Mouse (Mus musculus) lung, embryonic 15.5 days (tissue): ENCODE measurements around the gene Cebpb. TPM values are rescaled to one million over a fixed set of nuclear protein-coding genes. Genes with fewer than 3 reads are reported as not detected.

Source experiments
- ATAC-seq: fragments of 200-750 bp; cut with Nextera tagmentation; 2 replicates; pipeline ENCODE4 v1.8.0; 2017; ENCODE audit warnings: moderate number of reproducible peaks, borderline replicate concordance; ENCODE audit not compliant: low FRiP score, low TSS enrichment; ENCODE audit errors: extremely low read depth
- H3K27ac ChIP-seq: fragments of 300-500 bp; sonication (generic); 2 replicates; pipeline ENCODE4 v1.5.1; 2015; ENCODE audit warnings: moderate library complexity, mild to moderate bottlenecking, inconsistent platforms
- H3K27me3 ChIP-seq: fragments of 300-500 bp; sonication (generic); 2 replicates; pipeline ENCODE4 v1.6.1; 2015; ENCODE audit warnings: inconsistent platforms
- H3K36me3 ChIP-seq: fragments of 300-500 bp; sonication (generic); 2 replicates; pipeline ENCODE4 v1.6.1; 2015; ENCODE audit warnings: inconsistent platforms
- H3K4me1 ChIP-seq: fragments of 300-500 bp; sonication (generic); 2 replicates; pipeline ENCODE4 v1.6.1; 2015; ENCODE audit warnings: inconsistent platforms
- H3K4me2 ChIP-seq: fragments of 300-500 bp; sonication (generic); 2 replicates; pipeline ENCODE4 v1.6.1; 2015; ENCODE audit warnings: inconsistent platforms, mild to moderate bottlenecking, moderate library complexity
- H3K4me3 ChIP-seq: fragments of 300-500 bp; sonication (generic); 2 replicates; pipeline ENCODE4 v1.5.1; 2015; ENCODE audit warnings: mild to moderate bottlenecking, inconsistent platforms
- H3K9ac ChIP-seq: fragments of 300-500 bp; sonication (generic); 2 replicates; pipeline ENCODE4 v1.6.1; 2015; ENCODE audit warnings: inconsistent platforms
- H3K9me3 ChIP-seq: fragments of 300-500 bp; sonication (generic); 2 replicates; pipeline ENCODE4 v1.6.1; 2016; ENCODE audit warnings: inconsistent platforms
- WGBS: fragments of 180-500 bp; shearing (Covaris S2); methylation state at CpG from one replicate; pipeline ENCODE4 v1.1.7; 2015; 5-methylcytosine and 5-hydroxymethylcytosine counted together
- polyA plus RNA-seq: library from polyadenylated mRNA; unstranded; fragments of >200 nt; fragmentation: Nextera tagmentation; extraction: Ambion mirVana; gene quantifications from 2 replicates; pipeline ENCODE4 v1.2.1, GENCODE M21; 2015

Gene Cebpb
- polyA plus RNA-seq, 1 experiment from 2014 or later = 68.1 TPM

DNA sequence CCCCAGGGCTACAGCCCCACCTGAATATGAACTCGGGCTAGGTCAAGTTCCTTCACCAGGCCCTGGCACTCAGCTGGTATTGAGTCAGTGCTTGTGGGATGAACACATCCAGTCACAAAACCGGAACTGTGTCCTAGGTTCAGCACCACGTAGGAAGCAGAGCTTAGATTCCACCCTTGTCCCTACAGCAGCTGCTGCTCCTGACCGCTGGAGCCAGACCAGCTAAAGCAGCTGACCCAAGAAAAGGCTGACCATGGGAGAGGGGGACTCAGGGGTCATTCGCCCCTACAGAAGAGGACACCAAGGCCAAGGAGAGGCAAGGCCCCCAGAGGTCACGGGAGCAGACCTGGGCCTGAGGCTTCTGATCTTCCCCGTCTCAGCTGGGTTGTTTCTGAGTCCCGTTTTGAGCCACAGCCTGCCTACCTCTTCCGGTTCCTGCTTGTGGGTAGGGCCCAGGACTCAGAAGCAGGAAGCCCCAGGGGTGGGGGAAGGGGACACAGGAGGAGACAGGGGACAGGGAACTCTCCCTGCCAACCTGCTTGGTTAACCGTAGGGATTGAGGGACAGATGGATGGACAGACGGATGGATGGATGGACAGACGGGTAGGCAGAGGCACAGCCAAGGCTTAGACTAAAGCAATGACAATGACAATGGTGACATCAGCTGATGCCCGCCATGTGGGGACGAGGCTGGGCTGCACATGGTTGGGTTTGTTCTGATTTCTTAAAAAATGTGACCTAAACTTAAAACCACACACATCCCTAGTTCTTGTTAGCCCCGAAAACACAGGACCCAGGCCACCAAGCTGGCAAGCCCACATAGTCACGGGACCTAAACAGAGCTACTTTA is 31.9 kb upstream of the Cebpb start:
- 79% methylated on average over 16 of the region's 16 CpGs for WGBS
- Histone ChIP-seq H3K9me3 (no peaks in the 10 kb centered on the region), H3K9ac (no peak overlapping the region), H3K4me1 (peaks cover 33% of the 10 kb centered on the region), H3K27me3 (no peaks in the 10 kb centered on the region), H3K4me3 (no peak overlapping the region), H3K36me3 (peaks cover 6% of the 10 kb centered on the region; the same call in 1 of the 2 replicates), H3K4me2 (no peak overlapping the region), H3K27ac (0 out of 2 replicates have a peak overlapping the region, but pooled peaks have one; percentile 22)
- ATAC-seq = no peak

- ATAC-seq = no peak
- peaks cover 7% of the 10 kb centered on the region; the same call in 1 of the 2 replicates for H3K27me3 ChIP-seq
- H3K9me3 ChIP-seq = no peaks in the 10 kb centered on the region
- no peak overlapping the region for H3K4me3 ChIP-seq
- peaks cover 39% of the 10 kb centered on the region for H3K4me1 ChIP-seq
- WGBS = 84% methylated on average over 4 of the region's 4 CpGs
- no peak overlapping the region for H3K27ac ChIP-seq
- no peak overlapping the region for H3K4me2 ChIP-seq
- peak overlapping the region; percentile 34 for H3K9ac ChIP-seq
- peaks cover 6% of the 10 kb centered on the region; the same call in 1 of the 2 replicates for H3K36me3 ChIP-seq
Observed at GRCm38 (mm10) chr2:167657973-167658372, 30.7 kb upstream of the Cebpb start.

- Histone ChIP-seq H3K27ac (peak overlapping the region; percentile 12; the same call in 1 of the 2 replicates), H3K9me3 (no peaks in the 10 kb centered on the region), H3K36me3 (peaks cover 6% of the 10 kb centered on the region; the same call in 1 of the 2 replicates), H3K4me3 (no peak overlapping the region), H3K9ac (no peak overlapping the region), H3K27me3 (peaks cover 7% of the 10 kb centered on the region; the same call in 1 of the 2 replicates), H3K4me2 (peak overlapping the region; percentile 91), H3K4me1 (peaks cover 39% of the 10 kb centered on the region)
- ATAC-seq = no peak
- WGBS = 48% methylated on average over 11 of the region's 11 CpGs
Observed at GRCm38 (mm10) chr2:167658712-167659111, 30.0 kb upstream of the Cebpb start.

- Histone ChIP-seq H3K36me3 (peaks cover 2% of the 10 kb centered on the region; the same call in 1 of the 2 replicates), H3K9me3 (no peaks in the 10 kb centered on the region), H3K4me1 (peaks cover 39% of the 10 kb centered on the region), H3K27me3 (peaks cover 7% of the 10 kb centered on the region; the same call in 1 of the 2 replicates), H3K4me3 (peak overlapping the region; percentile 88), H3K27ac (peak overlapping the region; percentile 74), H3K9ac (peak overlapping the region; percentile 92; the same call in 1 of the 2 replicates), H3K4me2 (peak overlapping the region; percentile 91)
- WGBS = 53% methylated on average over 10 of the region's 10 CpGs
- ATAC-seq = no peak
Observed at GRCm38 (mm10) chr2:167659177-167659846, 29.4 kb upstream of the Cebpb start.

DNA sequence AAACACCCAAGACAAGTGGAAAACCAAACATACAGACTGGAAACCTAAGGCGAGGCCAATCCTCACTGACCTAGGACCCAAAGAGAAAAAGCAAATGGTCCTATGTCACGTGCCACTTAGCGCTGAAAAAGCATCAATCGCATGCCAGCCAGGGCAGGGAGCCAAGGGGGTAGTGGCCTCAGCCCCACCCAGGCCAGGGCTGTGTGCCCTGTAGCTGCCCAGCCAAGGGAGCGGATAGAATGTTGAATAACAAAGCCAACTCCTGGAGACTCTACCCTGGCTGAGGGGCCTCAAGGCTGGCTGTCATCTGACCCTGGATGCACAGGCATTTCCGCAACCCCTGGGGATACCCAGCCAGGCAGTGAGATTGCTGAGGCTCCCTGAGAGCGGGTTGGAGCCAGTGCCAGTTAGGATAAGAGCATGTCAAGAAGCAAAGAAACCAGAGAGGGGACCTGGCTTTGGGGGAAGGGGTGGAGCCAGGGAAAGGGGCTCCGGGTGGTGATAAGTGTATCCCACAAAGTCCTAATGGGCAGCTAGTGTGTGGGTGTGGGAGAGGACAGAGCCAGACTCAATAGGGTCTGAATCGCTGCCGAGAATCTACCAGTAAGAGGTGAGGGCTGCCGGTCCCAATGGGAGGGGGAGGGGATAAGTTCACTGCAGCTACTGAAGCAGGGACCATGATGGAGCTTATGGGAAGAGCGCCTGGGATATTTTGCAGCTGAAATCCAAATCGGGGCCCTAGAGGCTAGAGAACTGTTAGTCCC is 28.7 kb upstream of the Cebpb start:
- Histone ChIP-seq H3K27me3 (peaks cover 7% of the 10 kb centered on the region; the same call in 1 of the 2 replicates), H3K9me3 (no peaks in the 10 kb centered on the region), H3K4me1 (peaks cover 39% of the 10 kb centered on the region), H3K9ac (peak overlapping the region; percentile 92), H3K27ac (peak overlapping the region; percentile 74), H3K4me3 (peak overlapping the region; percentile 88), H3K4me2 (peak overlapping the region; percentile 91), H3K36me3 (no peaks in the 10 kb centered on the region)
- ATAC-seq = no peak
- WGBS = 19% methylated on average over 13 of the region's 13 CpGs

GRCm38 (mm10) chr2:167660611-167660971 is 28.1 kb upstream of the Cebpb start:
- peak overlapping the region; percentile 91 for H3K4me2 ChIP-seq
- peak overlapping the region; percentile 92 for H3K9ac ChIP-seq
- no peaks in the 10 kb centered on the region for H3K9me3 ChIP-seq
- under 1% methylated on average over 12 of the region's 12 CpGs for WGBS
- H3K4me3 ChIP-seq = peak overlapping the region; percentile 88
- peaks cover 39% of the 10 kb centered on the region for H3K4me1 ChIP-seq
- peaks cover 7% of the 10 kb centered on the region; the same call in 1 of the 2 replicates for H3K27me3 ChIP-seq
- no peaks in the 10 kb centered on the region for H3K36me3 ChIP-seq
- ATAC-seq = no peak
- peak overlapping the region; percentile 74; the same call in 1 of the 2 replicates for H3K27ac ChIP-seq

- Histone ChIP-seq H3K27me3 (peaks cover 7% of the 10 kb centered on the region; the same call in 1 of the 2 replicates), H3K4me3 (peak within 1 kb of the TSS; percentile 88), H3K27ac (peak within 1 kb of the TSS; percentile 74), H3K36me3 (no peaks in the 10 kb centered on the region), H3K4me1 (peaks cover 39% of the 10 kb centered on the region), H3K9me3 (no peaks in the 10 kb centered on the region), H3K9ac (peak within 1 kb of the TSS; percentile 92), H3K4me2 (peak within 1 kb of the TSS; percentile 91)
- ATAC-seq = peak; percentile 95
- WGBS = under 1% methylated on average over 106 of the region's 110 CpGs
Observed at GRCm38 (mm10) chr2:167661270-167662203, 27.2 kb upstream of the Cebpb start, which contains the start of gene Gm20431. Gm20431 (minus strand) TSS chr2:167661496.

DNA sequence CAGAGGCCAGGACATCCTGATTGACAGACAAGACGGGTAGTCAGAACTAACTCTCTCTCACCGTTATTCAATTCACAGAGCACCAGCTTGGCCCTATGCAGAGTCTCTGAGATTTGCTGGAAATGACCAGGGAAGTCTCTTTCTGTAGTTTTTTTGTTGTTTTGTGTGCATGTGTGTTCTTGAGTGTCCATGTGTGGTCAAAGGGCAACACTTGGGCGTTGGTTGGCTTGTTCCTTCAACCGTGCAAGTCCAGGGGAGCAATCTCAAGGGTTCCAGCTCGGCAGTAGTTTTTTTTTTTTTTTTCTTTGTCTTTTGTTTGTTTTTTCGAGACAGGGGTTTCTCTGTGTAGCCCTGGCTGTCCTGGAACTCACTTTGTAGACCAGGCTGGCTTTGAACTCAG is 26.0 kb upstream of the Cebpb start:
- Histone ChIP-seq H3K27me3 (peaks cover 7% of the 10 kb centered on the region; the same call in 1 of the 2 replicates), H3K27ac (no peak overlapping the region), H3K4me2 (peak overlapping the region; percentile 89; the same call in 1 of the 2 replicates), H3K4me1 (peaks cover 39% of the 10 kb centered on the region), H3K4me3 (no peak overlapping the region), H3K36me3 (no peaks in the 10 kb centered on the region), H3K9ac (no peak overlapping the region), H3K9me3 (no peaks in the 10 kb centered on the region)
- WGBS = 52% methylated on average over 6 of the region's 6 CpGs
- no peak for ATAC-seq

DNA sequence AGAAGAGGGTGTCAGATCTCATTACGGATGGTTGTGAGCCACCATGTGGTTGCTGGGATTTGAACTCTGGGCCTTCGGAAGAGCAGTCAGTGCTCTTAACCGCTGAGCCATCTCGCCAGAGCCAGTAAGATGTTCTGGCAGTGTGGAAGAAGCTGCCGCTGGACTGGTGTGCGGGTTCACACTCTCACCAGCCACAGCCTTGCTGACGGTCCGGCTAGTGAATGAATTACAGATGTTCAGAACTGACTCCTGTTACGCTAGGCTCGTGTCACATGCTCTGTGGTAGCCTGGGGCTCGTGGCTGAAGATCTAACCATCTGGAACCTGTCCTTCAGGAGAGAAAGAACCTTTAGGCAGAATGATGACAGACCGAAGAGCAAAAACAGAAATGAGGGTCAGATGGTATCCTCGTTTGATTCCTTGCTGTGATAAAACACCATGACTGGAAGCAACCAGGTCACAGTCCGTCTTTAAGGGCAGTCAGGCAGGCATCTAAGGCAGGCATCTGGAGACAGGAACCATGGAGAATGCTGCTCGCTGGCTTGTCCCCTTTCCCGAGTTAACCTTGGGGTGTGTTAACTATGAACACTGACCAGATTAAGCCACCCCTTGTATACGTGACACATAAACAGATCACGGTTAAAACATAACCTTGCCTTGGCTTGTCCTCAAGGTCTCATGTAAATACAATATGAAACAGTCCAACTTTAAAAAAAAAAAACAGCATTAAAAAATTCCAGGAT is 22.6 kb upstream of the Cebpb start:
- Histone ChIP-seq H3K27ac (no peak overlapping the region), H3K36me3 (no peaks in the 10 kb centered on the region), H3K27me3 (peaks cover 7% of the 10 kb centered on the region; the same call in 1 of the 2 replicates), H3K9ac (no peak overlapping the region), H3K9me3 (no peaks in the 10 kb centered on the region), H3K4me2 (no peak overlapping the region), H3K4me1 (peaks cover 8% of the 10 kb centered on the region), H3K4me3 (no peak overlapping the region)
- no peak for ATAC-seq
- 72% methylated on average over 18 of the region's 18 CpGs for WGBS

- H3K4me2 ChIP-seq = no peak overlapping the region
- H3K4me1 ChIP-seq = 0 out of 2 replicates have a peak, but pooled peaks cover 4% of the 10 kb centered on the region
- no peak overlapping the region for H3K9ac ChIP-seq
- no peak overlapping the region for H3K4me3 ChIP-seq
- H3K27me3 ChIP-seq = no peaks in the 10 kb centered on the region
- WGBS = 79% methylated on average over 5 of the region's 5 CpGs
- H3K9me3 ChIP-seq = no peaks in the 10 kb centered on the region
- no peak for ATAC-seq
- H3K36me3 ChIP-seq = no peaks in the 10 kb centered on the region
- H3K27ac ChIP-seq = no peak overlapping the region
Observed at GRCm38 (mm10) chr2:167668426-167668825, 20.3 kb upstream of the Cebpb start.
